Mouse (Mus musculus) heart, embryonic 14.5 days (tissue): Measurements from ENCODE around the gene Pcdh7. TPM values are rescaled to one million over a fixed set of nuclear protein-coding genes. Genes with fewer than 3 reads are reported as not detected.

Source experiments
- ATAC-seq: fragments of 200-750 bp; cut with Nextera tagmentation; 2 replicates; pipeline ENCODE4 v1.8.0; 2017; ENCODE audit warnings: low read depth, moderate TSS enrichment; ENCODE audit not compliant: insufficient number of reproducible peaks, insufficient read depth, low FRiP score
- H3K27ac ChIP-seq, 2 experiments: fragments of 200-500 bp in 1 of 2; fragments of 300-500 bp in 1 of 2; sonication (generic) in 1 of 2; replicated peaks in 1 of 2; 2 replicates each; pipeline ENCODE4 v1.5.1; 2012 to 2014; ENCODE audit warnings: low read depth in 2 of 2, low read length in 2 of 2, control low read depth in 1 of 2, mild to moderate bottlenecking in 1 of 2, mixed read lengths in 1 of 2; ENCODE audit not compliant: control insufficient read depth in 1 of 2, insufficient read depth in 1 of 2
- H3K27me3 ChIP-seq: fragments of 300-500 bp; sonication (generic); 2 replicates; pipeline ENCODE4 v1.6.1; 2014; ENCODE audit warnings: mild to moderate bottlenecking, low read length, control low read depth; ENCODE audit not compliant: control insufficient read depth, insufficient read depth
- H3K36me3 ChIP-seq: fragments of 300-500 bp; sonication (generic); 2 replicates; pipeline ENCODE4 v1.6.1; 2014; ENCODE audit warnings: mild to moderate bottlenecking, control low read depth, low read length, mixed read lengths; ENCODE audit not compliant: control insufficient read depth, insufficient read depth
- H3K4me1 ChIP-seq, 2 experiments: fragments of 200-500 bp in 1 of 2; fragments of 300-500 bp in 1 of 2; sonication (generic) in 1 of 2; 2 replicates each; pipeline ENCODE4 v1.6.1; 2012 to 2014; ENCODE audit warnings: low read length in 2 of 2, control low read depth in 1 of 2, mixed read lengths in 1 of 2; ENCODE audit not compliant: control insufficient read depth in 2 of 2, insufficient read depth in 2 of 2
- H3K4me2 ChIP-seq: fragments of 300-500 bp; sonication (generic); 2 replicates; pipeline ENCODE4 v1.6.1; 2014; ENCODE audit warnings: mild to moderate bottlenecking, low read length
- H3K4me3 ChIP-seq, 2 experiments: fragments of 200-500 bp in 1 of 2; fragments of 300-500 bp in 1 of 2; sonication (generic) in 1 of 2; 2 replicates each; pipeline ENCODE4 v1.5.1; 2012 to 2014; ENCODE audit warnings: low read length in 2 of 2, mild to moderate bottlenecking in 2 of 2, control low read depth in 1 of 2, low read depth in 1 of 2, moderate library complexity in 1 of 2; ENCODE audit not compliant: control insufficient read depth in 1 of 2, insufficient read depth in 1 of 2
- H3K9ac ChIP-seq: fragments of 300-500 bp; sonication (generic); 2 replicates; pipeline ENCODE4 v1.6.1; 2014; ENCODE audit warnings: mild to moderate bottlenecking, low read length
- H3K9me3 ChIP-seq: fragments of 300-500 bp; sonication (generic); 2 replicates; pipeline ENCODE4 v1.6.1; 2016; ENCODE audit warnings: low read length, control low read depth; ENCODE audit not compliant: control insufficient read depth
- WGBS: fragments of 180-500 bp; shearing (Covaris S2); extraction: QIAGEN DNeasy Blood & Tissue Kit; methylation state at CpG from one replicate; pipeline ENCODE4 v1.1.7; 2014; 5-methylcytosine and 5-hydroxymethylcytosine counted together
- polyA plus RNA-seq: library from polyadenylated mRNA; unstranded; fragments of >200 nt; fragmentation: Nextera tagmentation; extraction: Ambion mirVana; gene quantifications from 2 replicates; pipeline ENCODE4 v1.2.1, GENCODE M21; 2014

Pcdh7 gene
- polyA plus RNA-seq, 1 experiment from 2014 or later: 32.9 TPM

- WGBS: 89% methylated on average over 4 of the region's 4 CpGs
Measured at GRCm38 (mm10) chr5:57964201-57964600, 246.4 kb downstream of the Pcdh7 start.

GRCm38 (mm10) chr5:57993584-57993983 is 275.8 kb downstream of the Pcdh7 start:
- Histone ChIP-seq H3K9ac (no peak overlapping the region), H3K9me3 (no peaks in the 10 kb centered on the region), H3K4me3 (no peak overlapping the region), H3K36me3 (no peaks in the 10 kb centered on the region), H3K27ac (0 out of 4 replicates have a peak overlapping the region, but pooled peaks of 1 of the 2 experiments have one; percentile 19), H3K4me1 (no peaks in the 10 kb centered on the region), H3K27me3 (no peaks in the 10 kb centered on the region), H3K4me2 (no peak overlapping the region)
- ATAC-seq: no peak; the same call in 1 of the 2 replicates
- 62% methylated on average over 2 of the region's 2 CpGs for WGBS

More at GRCm38 (mm10) chr5:57964201-57964600, 246.4 kb downstream of the Pcdh7 start:
- Histone ChIP-seq H3K36me3 (no peaks in the 10 kb centered on the region), H3K4me1 (no peaks in the 10 kb centered on the region), H3K27ac (no peak overlapping the region), H3K9me3 (no peaks in the 10 kb centered on the region), H3K9ac (no peak overlapping the region), H3K4me2 (no peak overlapping the region), H3K27me3 (no peaks in the 10 kb centered on the region), H3K4me3 (no peak overlapping the region)
- ATAC-seq: no peak

- Histone ChIP-seq H3K9me3 (no peaks in the 10 kb centered on the region), H3K4me3 (no peak overlapping the region), H3K4me1 (no peaks in the 10 kb centered on the region; a peak in 1 of 4 replicates), H3K4me2 (no peak overlapping the region), H3K36me3 (no peaks in the 10 kb centered on the region), H3K9ac (no peak overlapping the region), H3K27ac (no peak overlapping the region), H3K27me3 (no peaks in the 10 kb centered on the region)
- WGBS: 87% methylated on average over 2 of the region's 2 CpGs
- ATAC-seq: no peak
Measured at GRCm38 (mm10) chr5:58021331-58021730, 303.6 kb downstream of the Pcdh7 start.

- 82% methylated on average over 7 of the region's 7 CpGs for WGBS
- Histone ChIP-seq H3K4me1 (no peaks in the 10 kb centered on the region; a peak in 1 of 4 replicates), H3K4me2 (no peak overlapping the region)
Measured at GRCm38 (mm10) chr5:58025123-58025522, 307.4 kb downstream of the Pcdh7 start.

GRCm38 (mm10) chr5:58025759-58026158 is 308.0 kb downstream of the Pcdh7 start:
- no peak overlapping the region for H3K4me3 ChIP-seq
- H3K27ac ChIP-seq: no peak overlapping the region
- no peaks in the 10 kb centered on the region; a peak in 1 of 4 replicates for H3K4me1 ChIP-seq
- WGBS: 68% methylated on average over 8 of the region's 8 CpGs
- no peaks in the 10 kb centered on the region for H3K36me3 ChIP-seq
- H3K4me2 ChIP-seq: no peak overlapping the region
- ATAC-seq: no peak
- H3K9ac ChIP-seq: no peak overlapping the region
- no peaks in the 10 kb centered on the region for H3K27me3 ChIP-seq
- H3K9me3 ChIP-seq: no peaks in the 10 kb centered on the region

More at GRCm38 (mm10) chr5:58025123-58025522, 307.4 kb downstream of the Pcdh7 start:
- no peak for ATAC-seq
- H3K27me3 ChIP-seq: no peaks in the 10 kb centered on the region
- no peaks in the 10 kb centered on the region for H3K36me3 ChIP-seq
- no peak overlapping the region for H3K9ac ChIP-seq
- H3K9me3 ChIP-seq: no peaks in the 10 kb centered on the region
- no peak overlapping the region for H3K27ac ChIP-seq
- no peak overlapping the region for H3K4me3 ChIP-seq

GRCm38 (mm10) chr5:58039875-58040274 is 322.1 kb downstream of the Pcdh7 start:
- Histone ChIP-seq H3K4me2 (no peak overlapping the region), H3K9ac (no peak overlapping the region), H3K4me1 (no peaks in the 10 kb centered on the region), H3K27ac (no peak overlapping the region), H3K36me3 (no peaks in the 10 kb centered on the region), H3K4me3 (no peak overlapping the region), H3K27me3 (no peaks in the 10 kb centered on the region), H3K9me3 (no peaks in the 10 kb centered on the region)
- 59% methylated on average over 3 of the region's 3 CpGs for WGBS
- no peak for ATAC-seq

GRCm38 (mm10) chr5:58044216-58044615 is 326.4 kb downstream of the Pcdh7 start:
- ATAC-seq: no peak
- WGBS: 41% methylated on average over 4 of the region's 4 CpGs
- Histone ChIP-seq H3K4me1 (no peaks in the 10 kb centered on the region), H3K4me3 (no peak overlapping the region), H3K36me3 (no peaks in the 10 kb centered on the region), H3K9me3 (no peaks in the 10 kb centered on the region), H3K4me2 (peak overlapping the region; percentile 31; the same call in 1 of the 2 replicates), H3K9ac (no peak overlapping the region), H3K27me3 (no peaks in the 10 kb centered on the region), H3K27ac (0 out of 4 replicates have a peak overlapping the region, but pooled peaks of 1 of the 2 experiments have one; percentile 14)

- Histone ChIP-seq H3K36me3 (no peaks in the 10 kb centered on the region), H3K4me2 (no peak overlapping the region), H3K27ac (peak overlapping the region; percentile 49 to 79; a peak in 2 of 4 replicates), H3K4me1 (peaks cover 5 to 27% of the 10 kb centered on the region in 2 experiments), H3K9ac (no peak overlapping the region), H3K27me3 (no peaks in the 10 kb centered on the region), H3K9me3 (no peaks in the 10 kb centered on the region), H3K4me3 (no peak overlapping the region)
- no peak for ATAC-seq
- WGBS: 65% methylated on average over 4 of the region's 4 CpGs
Measured at GRCm38 (mm10) chr5:58081054-58081453, 363.3 kb downstream of the Pcdh7 start.
